Mouse (Mus musculus) lung, embryonic 14.5 days (tissue): ENCODE measurements around the gene Brms1. TPM values are rescaled to one million over a fixed set of nuclear protein-coding genes. Genes with fewer than 3 reads are reported as not detected.

Experiments used
- ATAC-seq: fragments of 200-750 bp; cut with Nextera tagmentation; 2 replicates; pipeline ENCODE4 v1.8.0; 2017; ENCODE audit warnings: mild to moderate bottlenecking, moderate TSS enrichment, moderate library complexity; ENCODE audit not compliant: insufficient read depth
- DNase-seq: peaks from one replicate; pipeline ENCODE4 v3.0.0-alpha.2; 2015
- H3K27ac ChIP-seq: fragments of 300-500 bp; sonication (generic); 2 replicates; pipeline ENCODE4 v1.5.1; 2014; ENCODE audit warnings: low read depth, mild to moderate bottlenecking, moderate library complexity
- H3K27me3 ChIP-seq: fragments of 300-500 bp; sonication (generic); 2 replicates; pipeline ENCODE4 v1.6.1; 2014; ENCODE audit warnings: low read length, control low read depth; ENCODE audit not compliant: insufficient read depth
- H3K36me3 ChIP-seq: fragments of 300-500 bp; sonication (generic); 2 replicates; pipeline ENCODE4 v1.6.1; 2014; ENCODE audit warnings: control low read depth; ENCODE audit not compliant: insufficient read depth
- H3K4me1 ChIP-seq: fragments of 300-500 bp; sonication (generic); 2 replicates; pipeline ENCODE4 v1.6.1; 2014; ENCODE audit warnings: antibody characterized with exemption, control low read depth; ENCODE audit not compliant: insufficient read depth
- H3K4me2 ChIP-seq: fragments of 300-500 bp; sonication (generic); 2 replicates; pipeline ENCODE4 v1.6.1; 2014; ENCODE audit warnings: mild to moderate bottlenecking
- H3K4me3 ChIP-seq: fragments of 300-500 bp; sonication (generic); 2 replicates; pipeline ENCODE4 v1.5.1; 2014; ENCODE audit warnings: low read depth, low read length
- H3K9ac ChIP-seq: fragments of 300-500 bp; sonication (generic); 2 replicates; pipeline ENCODE4 v1.6.1; 2014
- H3K9me3 ChIP-seq: fragments of 300-500 bp; sonication (generic); 2 replicates; pipeline ENCODE4 v1.6.1; 2016; ENCODE audit warnings: low read depth, low read length, control low read depth
- CTCF ChIP-seq: IDR thresholded peaks from 2 replicates; pipeline ENCODE4 v1.5.1; 2016; ENCODE audit warnings: antibody characterized with exemption, low read depth
- WGBS: fragments of 180-500 bp; shearing (Covaris S2); extraction: QIAGEN DNeasy Blood & Tissue Kit; methylation state at CpG from one replicate; pipeline ENCODE4 v1.1.7; 2014; 5-methylcytosine and 5-hydroxymethylcytosine counted together
- polyA plus RNA-seq: library from polyadenylated mRNA; unstranded; fragments of >200 nt; fragmentation: Nextera tagmentation; extraction: Ambion mirVana; gene quantifications from 2 replicates; pipeline ENCODE4 v1.2.1, GENCODE M21; 2014

Gene Brms1
- polyA plus RNA-seq, 1 experiment from 2014 or later = 43.4 TPM

GRCm38 (mm10) chr19:5038709-5039156 lies 2.4 kb upstream of the Brms1 start, which contains the start of the genes B4gat1 and AC124502.3:
Gene B4gat1, plus strand, starts transcription at chr19:5038826.
Gene AC124502.3, plus strand, starts transcription at chr19:5038891.
- Histone ChIP-seq H3K4me2 (peak within 1 kb of the TSS; percentile 96), H3K27me3 (no peaks in the 10 kb centered on the region), H3K27ac (peak within 1 kb of the TSS; percentile 89), H3K36me3 (0 out of 2 replicates have a peak, but pooled peaks cover 4% of the 10 kb centered on the region), H3K9me3 (no peaks in the 10 kb centered on the region), H3K4me3 (peak within 1 kb of the TSS; percentile 85), H3K9ac (peak within 1 kb of the TSS; percentile 88), H3K4me1 (peaks cover 14% of the 10 kb centered on the region)
- peak; percentile 97 for DNase-seq
- peak; percentile 90 for ATAC-seq
- TF ChIP-seq CTCF = peak; percentile 56
- 0% methylated on average over 44 of the region's 44 CpGs for WGBS

GRCm38 (mm10) chr19:5039301-5040114 lies 1.6 kb upstream of the Brms1 start:
- 10% methylated on average over 41 of the region's 41 CpGs for WGBS
- H3K4me1 ChIP-seq = peaks cover 14% of the 10 kb centered on the region
- TF ChIP-seq CTCF = no peak
- peak; percentile 15; the same call in 1 of the 2 replicates for ATAC-seq
- peak overlapping the region; percentile 88 for H3K9ac ChIP-seq
- 0 out of 2 replicates have a peak, but pooled peaks cover 6% of the 10 kb centered on the region for H3K36me3 ChIP-seq
- no peaks in the 10 kb centered on the region for H3K27me3 ChIP-seq
- H3K27ac ChIP-seq = peak overlapping the region; percentile 89
- DNase-seq = no peak
- no peaks in the 10 kb centered on the region for H3K9me3 ChIP-seq
- H3K4me2 ChIP-seq = peak overlapping the region; percentile 96
- H3K4me3 ChIP-seq = peak overlapping the region; percentile 85

DNA sequence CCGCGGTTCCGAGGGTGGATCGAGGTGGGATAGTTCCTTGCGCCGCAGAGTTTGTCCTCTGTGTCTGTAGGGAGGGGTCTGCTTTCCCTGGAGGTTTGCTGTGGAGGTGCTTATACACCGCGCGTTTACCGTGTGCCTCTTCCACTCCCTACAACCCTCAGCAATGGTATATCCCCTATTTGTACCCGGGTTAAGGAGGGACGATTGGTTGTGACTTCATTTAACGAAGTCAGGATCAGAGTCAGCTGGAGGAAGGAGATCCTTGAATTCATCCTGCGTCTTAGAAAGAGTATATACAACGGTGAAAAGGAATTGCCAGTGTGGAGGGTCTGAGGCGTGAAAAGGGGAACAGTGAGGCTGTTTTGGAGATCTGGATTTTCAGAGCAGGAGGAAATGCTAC lies 434 bp downstream of the Brms1 start:
- 0 out of 2 replicates have a peak, but pooled peaks have one; percentile 4 for ATAC-seq
- peak overlapping the region; percentile 65 for H3K27ac ChIP-seq
- WGBS = 1% methylated on average over 16 of the region's 16 CpGs

GRCm38 (mm10) chr19:5045531-5045930 lies 4.4 kb downstream of the Brms1 start:
- Histone ChIP-seq H3K4me2 (no peak overlapping the region), H3K27me3 (no peaks in the 10 kb centered on the region), H3K27ac (no peak overlapping the region), H3K4me3 (no peak overlapping the region), H3K9me3 (no peaks in the 10 kb centered on the region), H3K9ac (no peak overlapping the region), H3K4me1 (peaks cover 6% of the 10 kb centered on the region; the same call in 1 of the 2 replicates), H3K36me3 (peaks cover 44% of the 10 kb centered on the region)
- WGBS = 86% methylated on average over 4 of the region's 4 CpGs
- ATAC-seq = no peak
- DNase-seq = no peak
- no peak for TF ChIP-seq CTCF

More for the DNA sequence above, 434 bp downstream of the Brms1 start:
- Histone ChIP-seq H3K9me3 (no peaks in the 10 kb centered on the region), H3K4me2 (peak overlapping the region; percentile 96), H3K36me3 (peaks cover 18% of the 10 kb centered on the region; the same call in 1 of the 2 replicates), H3K4me3 (peak overlapping the region; percentile 85), H3K9ac (peak overlapping the region; percentile 78), H3K27me3 (no peaks in the 10 kb centered on the region), H3K4me1 (peaks cover 14% of the 10 kb centered on the region)
- TF ChIP-seq CTCF = no peak
- no peak for DNase-seq

- no peak for ATAC-seq
- WGBS = 78% methylated on average over 14 of the region's 14 CpGs
These were observed 7.2 kb downstream of the Brms1 start for GRCm38 (mm10) chr19:5048138-5049056.

DNA sequence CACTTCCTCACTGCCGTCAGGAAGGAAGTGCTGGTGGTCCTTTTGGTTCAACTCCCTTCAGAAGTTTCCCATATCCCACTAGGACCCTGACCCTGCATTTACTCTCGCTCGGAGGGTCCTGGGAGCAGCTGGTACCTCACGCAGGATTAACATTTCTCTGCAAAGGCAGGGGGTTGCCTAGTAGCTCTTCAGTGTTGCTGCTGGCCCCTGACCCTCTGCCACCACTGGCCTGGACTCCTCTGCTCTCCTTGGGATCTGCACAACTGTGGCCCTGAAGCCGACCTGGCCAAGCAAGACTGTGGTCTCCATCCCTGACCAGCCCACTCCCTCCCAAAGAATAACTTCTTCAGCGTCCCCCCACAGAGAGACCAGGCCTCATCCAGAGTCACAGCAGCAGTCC lies 8.2 kb downstream of the Brms1 start:
- no peak overlapping the region for H3K4me3 ChIP-seq
- WGBS = 79% methylated on average over 6 of the region's 6 CpGs
- no peak overlapping the region for H3K27ac ChIP-seq
- DNase-seq (no peak), ATAC-seq (no peak)
- H3K4me2 ChIP-seq = no peak overlapping the region
- no peaks in the 10 kb centered on the region for H3K4me1 ChIP-seq
- H3K36me3 ChIP-seq = peaks cover 41% of the 10 kb centered on the region
- H3K9ac ChIP-seq = no peak overlapping the region
- no peaks in the 10 kb centered on the region for H3K9me3 ChIP-seq
- no peak for TF ChIP-seq CTCF
- peaks cover 19% of the 10 kb centered on the region for H3K27me3 ChIP-seq

More at GRCm38 (mm10) chr19:5048138-5049056, 7.2 kb downstream of the Brms1 start:
- peaks cover 43% of the 10 kb centered on the region for H3K36me3 ChIP-seq
- no peak for DNase-seq
- H3K4me2 ChIP-seq = no peak overlapping the region
- H3K27me3 ChIP-seq = peaks cover 19% of the 10 kb centered on the region
- H3K9me3 ChIP-seq = no peaks in the 10 kb centered on the region
- H3K9ac ChIP-seq = no peak overlapping the region
- H3K27ac ChIP-seq = no peak overlapping the region
- H3K4me1 ChIP-seq = no peaks in the 10 kb centered on the region
- H3K4me3 ChIP-seq = no peak overlapping the region
- TF ChIP-seq CTCF = no peak
